Mouse (Mus musculus) kidney, embryonic 15.5 days (tissue): Measurements from ENCODE around the gene Abcc2. TPM values are rescaled to one million over a fixed set of nuclear protein-coding genes. Genes with fewer than 3 reads are reported as not detected.

Experiments used
- ATAC-seq: fragments of 200-750 bp; cut with Nextera tagmentation; replicated peaks from 2 replicates; pipeline ENCODE4 v1.8.0; 2017; ENCODE audit warnings: moderate TSS enrichment; ENCODE audit not compliant: low FRiP score
- H3K27ac ChIP-seq: fragments of 300-500 bp; sonication (generic); 2 replicates; pipeline ENCODE4 v1.5.1; 2015; ENCODE audit warnings: mild to moderate bottlenecking, inconsistent platforms
- H3K27me3 ChIP-seq: fragments of 300-500 bp; sonication (generic); 2 replicates; pipeline ENCODE4 v1.6.1; 2015; ENCODE audit warnings: inconsistent platforms
- H3K36me3 ChIP-seq: fragments of 300-500 bp; sonication (generic); 2 replicates; pipeline ENCODE4 v1.6.1; 2015; ENCODE audit warnings: inconsistent platforms
- H3K4me1 ChIP-seq: fragments of 300-500 bp; sonication (generic); 2 replicates; pipeline ENCODE4 v1.6.1; 2015; ENCODE audit warnings: inconsistent platforms
- H3K4me2 ChIP-seq: fragments of 300-500 bp; sonication (generic); 2 replicates; pipeline ENCODE4 v1.6.1; 2015; ENCODE audit warnings: moderate library complexity, mild to moderate bottlenecking, inconsistent platforms
- H3K4me3 ChIP-seq: fragments of 300-500 bp; sonication (generic); replicated peaks from 2 replicates; pipeline ENCODE4 v1.5.1; 2015; ENCODE audit warnings: mild to moderate bottlenecking, inconsistent platforms
- H3K9ac ChIP-seq: fragments of 300-500 bp; sonication (generic); 2 replicates; pipeline ENCODE4 v1.6.1; 2015; ENCODE audit warnings: mild to moderate bottlenecking, inconsistent platforms
- H3K9me3 ChIP-seq: fragments of 300-500 bp; sonication (generic); replicated peaks from 2 replicates; pipeline ENCODE4 v1.6.1; 2016; ENCODE audit warnings: inconsistent platforms
- WGBS: fragments of 180-500 bp; shearing (Covaris S2); methylation state at CpG from one replicate; pipeline ENCODE4 v1.1.7; 2015; ENCODE audit warnings: mixed read lengths; 5-methylcytosine and 5-hydroxymethylcytosine counted together
- polyA plus RNA-seq: library from polyadenylated mRNA; unstranded; fragments of >200 nt; fragmentation: Nextera tagmentation; extraction: Ambion mirVana; gene quantifications from 2 replicates; pipeline ENCODE4 v1.2.1, GENCODE M21; 2015

Gene Abcc2
- polyA plus RNA-seq, 1 experiment from 2014 or later, result 4.0 TPM

DNA sequence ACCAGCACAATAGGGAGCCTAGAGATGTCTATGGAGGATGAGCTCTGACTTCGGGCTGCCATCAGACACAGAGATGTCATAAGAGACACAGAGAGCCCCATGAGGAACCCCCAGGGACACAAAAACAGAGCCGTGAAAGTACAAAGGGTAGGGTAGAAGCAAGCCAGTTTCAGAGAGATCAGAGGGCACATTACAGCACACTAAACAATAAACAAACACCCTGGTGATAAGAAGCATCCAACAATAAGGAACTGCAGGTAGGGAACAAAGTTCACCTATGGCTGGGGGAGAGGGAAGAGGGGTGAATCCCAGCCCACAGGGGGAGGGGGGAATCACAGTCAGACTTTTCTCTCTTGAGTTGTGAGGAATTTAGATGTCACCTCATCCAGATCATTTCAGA is 105.7 kb downstream of the Abcc2 start:
- Histone ChIP-seq H3K9ac (no peak overlapping the region), H3K4me3 (peak overlapping the region; percentile 35), H3K27me3 (no peaks in the 10 kb centered on the region), H3K4me2 (peak overlapping the region; percentile 49), H3K36me3 (no peaks in the 10 kb centered on the region), H3K9me3 (no peaks in the 10 kb centered on the region), H3K27ac (no peak overlapping the region), H3K4me1 (peaks cover 55% of the 10 kb centered on the region)
- WGBS, result 83% methylated on average over 2 of the region's 2 CpGs
- ATAC-seq, result no peak

Other genes starting within 250 kb of the Abcc2 start
- 0.26 and 0.48 TPM in 2 replicates for gene Nkx2-3, start 169.9 kb upstream of the Abcc2 start, polyA plus RNA-seq
- 13.7 and 14.3 TPM in 2 replicates for gene Slc25a28, start 107.3 kb upstream of the Abcc2 start, polyA plus RNA-seq
- 12.3 and 14.4 TPM in 2 replicates for gene Entpd7, start 92.5 kb upstream of the Abcc2 start, polyA plus RNA-seq
- gene Cutc, start 29.2 kb upstream of the Abcc2 start, polyA plus RNA-seq, result 15.2 and 17.4 TPM in 2 replicates
- 11.1 and 13.1 TPM in 2 replicates for gene Cox15, start 29.2 kb upstream of the Abcc2 start, polyA plus RNA-seq
- 23.7 and 24.4 TPM in 2 replicates for gene Dnmbp, start 158.0 kb downstream of the Abcc2 start, polyA plus RNA-seq
- 51.0 and 53.5 TPM in 2 replicates for gene Cpn1, start 204.4 kb downstream of the Abcc2 start, polyA plus RNA-seq
- gene Cyp2c23, start 247.0 kb downstream of the Abcc2 start, polyA plus RNA-seq, result 0.27 and 0.66 TPM in 2 replicates